Mouse (Mus musculus): ENCODE data around the gene Ifit1bl2. TPM values are rescaled to one million over a fixed set of nuclear protein-coding genes. Genes with fewer than 3 reads are reported as not detected.
"Not testable (repeated sequence)": the region's sequence is repeated elsewhere in the genome, so short reads cannot be mapped to it uniquely, and the experiment has no call there.

The Ifit1bl2 gene
- polyA plus RNA-seq, 1 experiment from 2014 or later: 0.07 TPM

DNA sequence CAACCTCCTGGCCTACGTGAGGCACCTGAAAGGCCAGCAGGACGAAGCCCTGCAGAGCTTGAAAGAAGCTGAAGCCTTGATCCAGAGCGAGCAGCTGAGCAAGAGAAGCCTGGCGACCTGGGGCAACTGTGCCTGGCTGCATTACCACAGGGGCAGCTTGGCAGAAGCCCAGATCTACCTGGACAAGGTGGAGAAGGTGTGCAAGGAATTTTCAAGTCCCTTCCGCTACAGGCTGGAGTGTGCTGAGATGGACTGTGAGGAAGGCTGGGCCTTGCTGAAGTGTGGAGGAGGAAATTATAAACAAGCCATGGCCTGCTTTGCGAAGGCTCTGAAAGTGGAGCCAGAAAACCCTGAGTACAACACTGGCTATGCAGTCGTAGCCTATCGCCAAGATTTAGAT lies 7.1 kb upstream of the Ifit1bl2 start:
- not testable (repeated sequence) for H3K9me3 ChIP-seq; H3K27ac ChIP-seq; ATAC-seq (ENCODE audit: borderline replicate concordance, extremely low read depth, low FRiP score, low TSS enrichment); H3K36me3 ChIP-seq; H3K9ac ChIP-seq; H3K4me3 ChIP-seq; H3K4me2 ChIP-seq; H3K4me1 ChIP-seq; H3K27me3 ChIP-seq
- 80% methylated on average over 8 of the region's 8 CpGs for WGBS

DNA sequence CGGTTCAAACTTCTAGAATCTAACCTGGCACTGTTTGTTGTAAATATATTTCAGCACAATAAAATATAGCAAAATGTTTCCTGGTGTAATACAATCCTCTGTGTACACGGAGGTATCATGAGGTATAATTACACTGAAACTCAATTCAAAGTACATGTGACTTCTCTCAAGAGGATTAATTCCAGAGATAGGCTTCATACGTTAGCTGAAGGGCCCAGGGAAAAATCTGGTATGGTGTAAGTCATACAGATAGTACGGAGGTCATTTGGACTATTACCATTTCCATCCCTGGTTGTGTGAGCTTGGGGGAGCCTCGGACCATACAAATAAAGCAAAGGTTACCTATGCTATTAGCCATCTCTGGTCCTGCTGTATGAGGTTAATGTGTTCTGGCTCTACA lies 2.1 kb upstream of the Ifit1bl2 start:
- H3K36me3 ChIP-seq: no peaks in the 10 kb centered on the region
- no peak overlapping the region for H3K4me3 ChIP-seq
- peaks cover 2% of the 10 kb centered on the region; the same call in 1 of the 2 replicates for H3K27me3 ChIP-seq
- 77% methylated on average over 5 of the region's 5 CpGs for WGBS
- H3K27ac ChIP-seq: no peak overlapping the region
- H3K9ac ChIP-seq: no peak overlapping the region
- no peak for ATAC-seq (ENCODE audit: borderline replicate concordance, extremely low read depth, low FRiP score, low TSS enrichment)
- no peaks in the 10 kb centered on the region for H3K4me1 ChIP-seq
- H3K9me3 ChIP-seq: no peaks in the 10 kb centered on the region
- H3K4me2 ChIP-seq: no peak overlapping the region

DNA sequence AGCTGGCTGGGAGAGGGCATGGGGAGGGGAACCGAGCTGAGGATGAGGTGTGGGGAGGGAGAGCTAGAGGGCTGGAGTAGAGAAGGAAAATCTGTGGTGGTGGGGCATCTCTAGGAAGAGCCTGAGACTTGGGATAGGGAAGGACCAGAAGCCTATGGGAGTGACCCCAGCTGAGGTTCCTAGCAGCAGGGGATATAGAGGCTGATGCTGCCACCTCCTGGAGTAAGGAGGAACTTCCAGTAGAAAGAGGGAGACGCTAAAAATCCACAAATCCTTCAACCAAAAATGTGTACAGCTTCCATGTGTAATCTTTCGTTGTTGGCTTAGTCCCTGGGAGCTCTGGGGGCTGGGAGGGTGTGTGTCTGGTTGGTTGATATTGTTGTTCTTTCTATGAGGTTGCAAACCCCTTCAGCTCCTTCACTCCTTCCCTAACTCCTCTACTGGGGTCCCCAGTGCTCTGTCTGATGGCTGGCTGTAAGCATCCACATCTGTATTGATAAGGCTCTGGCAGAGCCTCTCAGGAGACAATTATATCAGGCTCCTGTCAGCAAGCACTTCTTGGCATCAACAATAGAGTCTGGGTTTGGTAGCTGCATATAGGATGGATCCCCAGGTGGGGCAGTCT lies 3.5 kb downstream of the Ifit1bl2 start:
- Histone ChIP-seq H3K9ac (no peak overlapping the region), H3K36me3 (no peaks in the 10 kb centered on the region), H3K4me1 (no peaks in the 10 kb centered on the region), H3K4me3 (no peak overlapping the region), H3K27me3 (peaks cover 3% of the 10 kb centered on the region; the same call in 1 of the 2 replicates), H3K27ac (no peak overlapping the region), H3K9me3 (no peaks in the 10 kb centered on the region), H3K4me2 (no peak overlapping the region)
- no peak for ATAC-seq (ENCODE audit: borderline replicate concordance, extremely low read depth, low FRiP score, low TSS enrichment)
- WGBS: 10% methylated on average over 3 of the region's 3 CpGs

DNA sequence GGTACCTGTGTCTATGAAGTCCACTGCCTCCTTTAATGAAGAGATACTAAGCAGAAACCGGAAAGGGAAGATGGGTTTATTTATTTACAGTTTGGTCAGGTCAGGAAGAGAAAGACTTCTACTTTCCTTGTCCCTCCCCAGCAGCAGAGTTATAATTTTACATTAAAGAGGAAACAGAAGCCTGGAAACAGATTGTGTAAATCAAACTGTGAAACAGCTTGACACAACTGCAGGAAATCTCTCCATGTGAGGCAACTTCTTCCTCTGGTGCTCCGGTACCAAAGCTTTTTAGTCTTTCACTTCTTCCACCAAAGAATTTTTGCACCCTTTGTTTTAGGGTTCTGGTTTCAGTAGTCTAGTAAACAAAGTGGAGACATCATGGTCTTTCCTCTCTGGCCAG lies 7.1 kb downstream of the Ifit1bl2 start:
- no peak for ATAC-seq (ENCODE audit: borderline replicate concordance, extremely low read depth, low FRiP score, low TSS enrichment)
- 57% methylated on average over 2 of the region's 2 CpGs for WGBS
- Histone ChIP-seq H3K4me1 (no peaks in the 10 kb centered on the region), H3K27ac (no peak overlapping the region), H3K27me3 (peaks cover 3% of the 10 kb centered on the region; the same call in 1 of the 2 replicates), H3K9me3 (no peaks in the 10 kb centered on the region), H3K4me2 (no peak overlapping the region), H3K4me3 (no peak overlapping the region), H3K36me3 (no peaks in the 10 kb centered on the region), H3K9ac (no peak overlapping the region)

- H3K4me1 ChIP-seq: no peaks in the 10 kb centered on the region
- no peak overlapping the region for H3K27ac ChIP-seq
- H3K9me3 ChIP-seq: no peaks in the 10 kb centered on the region
- ATAC-seq (ENCODE audit: borderline replicate concordance, extremely low read depth, low FRiP score, low TSS enrichment): peak; percentile 69; the same call in 1 of the 2 replicates
- no peaks in the 10 kb centered on the region for H3K36me3 ChIP-seq
- H3K27me3 ChIP-seq: no peaks in the 10 kb centered on the region
- H3K4me2 ChIP-seq: no peak overlapping the region
- no peak overlapping the region for H3K9ac ChIP-seq
- H3K4me3 ChIP-seq: no peak overlapping the region
Measured at GRCm38 (mm10) chr19:34631487-34631886, 9.1 kb downstream of the Ifit1bl2 start.

GRCm38 (mm10) chr19:34627496-34627895 lies 13.0 kb downstream of the Ifit1bl2 start:
- no peaks in the 10 kb centered on the region for H3K27me3 ChIP-seq
- no peak overlapping the region for H3K4me3 ChIP-seq
- 64% methylated on average over 2 of the region's 2 CpGs for WGBS
- ATAC-seq (ENCODE audit: borderline replicate concordance, extremely low read depth, low FRiP score, low TSS enrichment): no peak
- H3K36me3 ChIP-seq: no peaks in the 10 kb centered on the region
- H3K9me3 ChIP-seq: no peaks in the 10 kb centered on the region
- no peaks in the 10 kb centered on the region for H3K4me1 ChIP-seq
- no peak overlapping the region for H3K27ac ChIP-seq
- H3K4me2 ChIP-seq: no peak overlapping the region
- H3K9ac ChIP-seq: no peak overlapping the region

GRCm38 (mm10) chr19:34624663-34625062 lies 15.9 kb downstream of the Ifit1bl2 start:
- ATAC-seq (ENCODE audit: borderline replicate concordance, extremely low read depth, low FRiP score, low TSS enrichment): no peak
- Histone ChIP-seq H3K4me1 (no peaks in the 10 kb centered on the region), H3K9ac (no peak overlapping the region), H3K27me3 (no peaks in the 10 kb centered on the region), H3K4me3 (no peak overlapping the region), H3K4me2 (no peak overlapping the region), H3K27ac (no peak overlapping the region), H3K36me3 (no peaks in the 10 kb centered on the region), H3K9me3 (no peaks in the 10 kb centered on the region)
- 68% methylated on average over 4 of the region's 4 CpGs for WGBS

DNA sequence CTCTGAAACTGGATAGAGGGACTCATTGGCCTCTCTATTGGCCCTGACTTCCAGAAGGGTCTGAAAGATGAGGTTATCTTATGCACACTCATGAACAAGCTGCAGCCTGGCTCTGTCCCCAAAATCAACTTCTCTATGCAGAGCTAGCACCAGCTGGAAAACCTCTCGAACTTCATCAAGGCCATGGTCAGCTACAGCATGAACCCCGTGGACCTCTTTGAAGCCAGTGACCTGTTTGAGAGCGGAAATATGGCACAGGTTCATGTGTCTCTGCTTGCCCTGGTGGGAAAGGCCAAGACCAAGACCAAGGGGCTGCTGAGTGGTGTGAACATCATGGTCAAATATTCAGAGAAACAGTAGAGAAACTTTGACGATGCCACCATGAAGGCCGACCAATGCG lies 16.8 kb downstream of the Ifit1bl2 start:
- Histone ChIP-seq H3K4me1 (no peaks in the 10 kb centered on the region), H3K4me3 (no peak overlapping the region), H3K9ac (no peak overlapping the region), H3K9me3 (no peaks in the 10 kb centered on the region), H3K4me2 (no peak overlapping the region), H3K36me3 (no peaks in the 10 kb centered on the region), H3K27me3 (no peaks in the 10 kb centered on the region), H3K27ac (no peak overlapping the region)
- no peak for ATAC-seq (ENCODE audit: borderline replicate concordance, extremely low read depth, low FRiP score, low TSS enrichment)
- 89% methylated on average over 6 of the region's 6 CpGs for WGBS

DNA sequence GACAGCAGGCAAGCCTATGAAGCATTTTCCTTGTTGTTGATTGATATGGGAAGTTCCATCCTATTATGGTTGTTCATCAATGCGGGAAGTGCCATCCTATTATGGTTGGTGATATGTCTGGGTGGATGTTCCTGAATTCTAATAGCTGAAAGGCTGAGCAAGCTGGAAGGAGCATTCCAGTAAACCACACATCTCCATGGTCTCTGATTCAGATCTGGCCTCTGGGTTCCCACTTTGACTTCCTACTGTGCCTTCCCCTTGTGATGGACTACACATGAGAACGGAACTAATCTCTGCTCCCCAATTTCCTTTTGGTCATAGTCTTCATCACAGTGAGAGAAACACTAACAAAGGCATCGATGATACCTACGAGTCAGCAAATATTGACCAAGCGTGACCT lies 19.7 kb downstream of the Ifit1bl2 start:
- H3K27ac ChIP-seq: no peak overlapping the region
- no peaks in the 10 kb centered on the region for H3K4me1 ChIP-seq
- H3K36me3 ChIP-seq: no peaks in the 10 kb centered on the region
- H3K9me3 ChIP-seq: no peaks in the 10 kb centered on the region
- H3K4me3 ChIP-seq: no peak overlapping the region
- WGBS: 79% methylated on average over 5 of the region's 5 CpGs
- no peaks in the 10 kb centered on the region for H3K27me3 ChIP-seq
- H3K4me2 ChIP-seq: no peak overlapping the region
- no peak for ATAC-seq (ENCODE audit: borderline replicate concordance, extremely low read depth, low FRiP score, low TSS enrichment)
- no peak overlapping the region for H3K9ac ChIP-seq

DNA sequence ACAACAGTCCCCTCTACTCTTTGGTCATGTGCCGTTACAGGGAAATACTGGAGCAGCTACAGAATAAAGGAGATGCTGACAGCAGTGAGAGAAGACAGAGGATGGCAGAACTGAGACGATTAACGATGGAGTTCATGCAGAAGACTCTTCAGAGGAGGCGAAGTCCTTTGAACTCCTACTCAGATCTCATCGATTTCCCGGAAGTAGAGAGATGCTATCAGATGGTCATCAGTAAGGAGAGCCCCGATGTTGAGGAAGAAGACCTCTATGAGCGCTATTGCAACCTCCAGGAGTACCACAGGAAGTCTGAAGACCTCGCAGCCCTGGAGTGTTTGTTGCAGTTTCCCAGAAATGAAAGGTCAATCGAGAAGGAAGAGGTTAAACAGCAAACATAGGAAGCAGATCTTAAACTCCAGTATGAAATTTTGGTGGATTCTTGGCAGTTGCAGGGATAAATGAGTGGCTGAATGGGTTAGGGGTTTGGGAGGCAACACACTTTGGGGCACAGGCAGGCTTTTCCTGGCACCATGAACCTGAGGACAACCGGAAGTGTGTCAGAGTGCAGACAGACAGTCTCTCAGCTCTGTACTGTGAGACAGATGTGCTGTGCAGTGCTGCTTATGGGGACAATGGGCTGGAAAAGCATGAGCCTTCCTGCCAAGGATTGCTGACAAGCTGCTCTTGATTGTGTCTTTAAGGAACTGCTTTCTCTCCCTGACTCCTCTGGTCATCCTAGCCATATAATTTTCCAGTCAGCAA lies 28.1 kb downstream of the Ifit1bl2 start:
- not testable (repeated sequence) for H3K36me3 ChIP-seq; ATAC-seq (ENCODE audit: borderline replicate concordance, extremely low read depth, low FRiP score, low TSS enrichment); H3K9me3 ChIP-seq; H3K9ac ChIP-seq; H3K4me2 ChIP-seq; H3K27ac ChIP-seq; H3K27me3 ChIP-seq; H3K4me3 ChIP-seq; H3K4me1 ChIP-seq
- WGBS: 64% methylated on average over 5 of the region's 11 CpGs

DNA sequence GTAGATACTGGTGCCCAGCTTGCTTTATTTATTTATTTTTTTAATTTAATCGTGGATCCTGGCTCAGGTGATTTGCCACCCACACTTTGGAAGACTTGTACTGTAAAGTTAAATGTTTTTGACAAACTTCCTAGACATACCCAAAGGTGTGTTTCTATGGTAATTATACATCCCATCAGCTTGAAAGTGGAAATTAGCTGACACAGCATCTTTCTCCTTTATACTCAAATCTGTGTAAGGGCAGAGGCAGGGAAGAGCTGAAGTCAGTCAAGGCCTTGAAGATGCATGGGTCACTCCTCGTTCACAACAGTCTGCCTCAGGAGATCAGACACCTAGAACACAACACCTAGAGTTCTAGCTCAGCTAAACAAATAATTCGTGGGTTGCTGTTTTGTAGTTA lies 30.4 kb downstream of the Ifit1bl2 start:
- 69% methylated on average over 3 of the region's 3 CpGs for WGBS
- H3K9ac ChIP-seq; H3K27ac ChIP-seq; H3K27me3 ChIP-seq; H3K4me2 ChIP-seq; ATAC-seq (ENCODE audit: borderline replicate concordance, extremely low read depth, low FRiP score, low TSS enrichment); H3K9me3 ChIP-seq; H3K36me3 ChIP-seq; H3K4me1 ChIP-seq; H3K4me3 ChIP-seq: not testable (repeated sequence)

DNA sequence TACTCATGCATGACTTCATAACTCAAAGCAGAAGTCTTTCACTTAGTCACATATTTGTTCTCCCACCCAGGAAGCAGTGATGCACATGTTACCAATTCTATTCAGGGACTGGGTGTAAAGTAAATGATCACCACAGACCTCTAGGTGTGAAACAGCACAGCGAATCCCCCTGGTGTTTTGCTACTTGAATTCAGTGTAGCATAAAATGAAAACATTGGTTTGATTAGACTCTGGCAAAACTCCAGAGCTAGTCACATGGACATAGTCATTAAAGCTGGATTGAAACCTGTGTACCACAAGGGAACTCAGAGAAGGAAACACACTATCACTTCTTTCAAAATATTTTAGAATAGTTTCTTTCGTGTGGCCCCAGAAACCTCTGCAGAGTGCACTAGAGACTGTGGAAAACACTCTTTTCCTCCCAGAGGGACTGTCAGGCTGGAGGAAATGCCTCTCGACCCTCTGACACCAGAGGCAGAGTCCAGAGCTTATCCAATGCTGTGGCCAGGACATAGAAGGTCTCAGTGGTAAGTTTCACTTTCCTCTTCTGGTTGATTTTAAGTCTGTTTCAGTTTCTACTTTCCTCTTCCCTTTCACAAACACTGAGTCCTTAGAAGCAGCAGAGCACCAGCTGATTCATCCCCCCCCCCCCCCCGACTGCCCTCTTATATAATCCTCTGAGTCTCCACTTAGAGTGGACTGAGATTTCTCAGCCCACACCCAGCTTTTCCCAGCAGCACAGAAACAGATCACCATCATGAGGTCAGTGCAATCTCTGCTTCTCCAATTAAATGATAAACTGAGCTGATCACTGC lies 33.1 kb downstream of the Ifit1bl2 start, which contains the start of gene Ifit3b:
TSS of gene Ifit3b (plus strand) at position 734 of the 815 bp plus-strand sequence.
- 36% methylated on average over 4 of the region's 4 CpGs for WGBS

More for the DNA sequence above, 33.1 kb downstream of the Ifit1bl2 start, which contains the start of gene Ifit3b:
- H3K9me3 ChIP-seq, H3K4me3 ChIP-seq, H3K4me1 ChIP-seq, H3K27me3 ChIP-seq, H3K27ac ChIP-seq, H3K4me2 ChIP-seq, H3K9ac ChIP-seq, H3K36me3 ChIP-seq: not testable (repeated sequence)
- peak; percentile 35; the same call in 1 of the 2 replicates for ATAC-seq (ENCODE audit: borderline replicate concordance, extremely low read depth, low FRiP score, low TSS enrichment)

Data from lung, embryonic 15.5 days (tissue).